Mouse (Mus musculus) large intestine, adult 2 months (tissue): Measurements from ENCODE around the gene Rinl. TPM values are rescaled to one million over a fixed set of nuclear protein-coding genes. Genes with fewer than 3 reads are reported as not detected.

ENCODE experiments used
- DNase-seq: peaks from one replicate; pipeline ENCODE4 v3.0.0-alpha.2; 2012; ENCODE audit warnings: low read depth, low spot score
- WGBS: fragments of 180-500 bp; shearing (Covaris S2); methylation state at CpG from one replicate; pipeline ENCODE4 v1.1.7; 2018; 5-methylcytosine and 5-hydroxymethylcytosine counted together
- polyA plus RNA-seq: library from polyadenylated mRNA; depleted of rRNA; stranded (reverse); fragments of >200 nt; gene quantifications from 2 replicates; pipeline ENCODE4 v1.2.3, GENCODE M21; 2012; rRNA removed

The Rinl gene
- 6.4 and 7.5 TPM in 2 replicates for polyA plus RNA-seq

- 42% methylated on average over 5 of the region's 5 CpGs for WGBS
- DNase-seq, result no peak
These were observed at the start of gene Rinl for GRCm38 (mm10) chr7:28788307-28789195. TSS of gene Rinl (plus strand) at chr7:28788969.

- WGBS, result 93% methylated on average over 21 of the region's 21 CpGs
- DNase-seq, result no peak
These were observed 48.9 kb upstream of the Rinl start for GRCm38 (mm10) chr7:28739829-28740228.

GRCm38 (mm10) chr7:28740949-28741348 is 47.8 kb upstream of the Rinl start:
- no peak for DNase-seq
- 15% methylated on average over 9 of the region's 9 CpGs for WGBS

DNA sequence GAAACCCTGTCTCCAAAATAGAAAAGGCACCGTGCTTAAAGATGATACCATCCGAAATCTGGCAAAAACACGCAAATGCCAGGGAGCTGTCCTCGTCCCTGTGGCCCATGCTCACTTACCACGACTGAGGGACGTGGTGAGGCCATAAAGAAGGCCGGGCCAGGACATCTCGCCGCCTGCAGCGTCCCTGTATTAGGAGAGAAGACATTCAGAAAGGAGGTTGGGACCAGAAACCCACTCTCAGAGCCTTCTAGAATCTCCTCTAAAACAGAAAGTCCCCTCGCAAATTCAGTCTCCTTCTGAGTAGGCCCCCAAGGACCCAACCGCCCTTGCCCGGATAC is 47.4 kb upstream of the Rinl start:
- no peak for DNase-seq
- 0% methylated on average over 13 of the region's 13 CpGs for WGBS

DNA sequence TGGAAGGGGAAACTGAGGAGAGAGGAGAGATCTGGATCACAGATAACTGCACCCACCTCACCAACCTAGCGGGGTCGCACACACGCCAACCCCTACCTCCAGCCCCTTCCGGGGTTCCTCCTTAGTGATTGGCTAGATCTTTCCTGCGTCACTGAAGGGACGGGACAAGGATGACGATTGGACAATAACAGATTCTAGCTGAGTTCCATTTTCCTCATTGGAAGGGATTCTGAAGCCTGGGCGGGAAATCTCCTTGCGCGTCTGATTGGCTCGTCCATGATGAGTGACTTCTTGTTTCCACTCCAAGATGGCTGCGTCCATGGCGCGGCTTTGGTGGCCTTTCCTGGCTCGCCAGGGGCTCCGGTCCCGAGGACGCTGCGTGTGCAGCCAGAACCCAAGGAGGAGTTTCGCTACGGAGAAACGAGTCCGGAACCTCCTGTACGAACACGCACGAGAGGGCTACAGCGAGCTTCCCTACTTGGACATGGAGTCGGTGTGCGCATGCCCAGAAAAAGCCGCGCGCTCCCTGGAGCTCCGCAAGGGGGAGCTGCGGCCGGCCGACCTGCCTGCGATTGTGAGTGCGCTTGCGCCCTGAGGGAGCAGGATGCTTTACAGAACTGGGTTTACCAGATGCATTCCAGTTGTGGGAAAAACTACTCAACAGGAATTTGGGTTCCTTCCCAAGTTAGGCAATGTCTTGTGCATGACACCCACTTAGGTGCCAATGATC is 46.9 kb upstream of the Rinl start, which contains the start of the genes Mrps12 and Sars2:
Gene Mrps12 (minus strand): TSS at position 112 of the 730 bp plus-strand sequence.
Gene Sars2 (plus strand): TSS at position 284 of the 730 bp plus-strand sequence.
- under 1% methylated on average over 39 of the region's 39 CpGs for WGBS
- DNase-seq, result peak; percentile 99

DNA sequence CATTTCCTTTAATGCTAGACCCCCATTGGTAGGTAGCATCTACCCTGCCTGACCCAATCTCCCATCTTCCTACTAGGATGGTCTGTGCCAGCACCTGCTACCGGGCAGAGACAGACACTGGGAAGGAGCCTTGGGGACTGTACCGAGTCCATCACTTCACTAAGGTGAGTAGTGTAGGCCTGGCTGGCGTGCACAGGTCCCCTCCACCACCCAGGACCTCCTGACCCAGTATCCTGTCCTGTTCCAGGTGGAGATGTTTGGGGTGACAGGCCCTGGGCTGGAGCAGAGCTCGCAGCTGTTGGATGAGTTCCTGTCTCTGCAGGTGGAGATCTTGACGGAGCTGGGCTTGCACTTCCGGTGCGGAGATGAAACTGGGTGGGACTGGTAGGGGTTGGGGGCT is 38.8 kb upstream of the Rinl start:
- 93% methylated on average over 7 of the region's 7 CpGs for WGBS
- DNase-seq, result no peak

- 2% methylated on average over 17 of the region's 17 CpGs for WGBS
These were observed 32.7 kb upstream of the Rinl start, which contains the start of gene Ccer2 for GRCm38 (mm10) chr7:28756079-28756478. TSS of gene Ccer2 (plus strand) at chr7:28756174.

GRCm38 (mm10) chr7:28758623-28759022 is 30.1 kb upstream of the Rinl start:
- DNase-seq, result no peak
- 82% methylated on average over 13 of the region's 13 CpGs for WGBS

More at GRCm38 (mm10) chr7:28756079-28756478, 32.7 kb upstream of the Rinl start, which contains the start of gene Ccer2:
- DNase-seq, result no peak

- DNase-seq, result no peak
- 84% methylated on average over 9 of the region's 9 CpGs for WGBS
These were observed 26.9 kb upstream of the Rinl start for GRCm38 (mm10) chr7:28761907-28762306.

- WGBS, result 64% methylated on average over 6 of the region's 6 CpGs
- DNase-seq, result no peak
These were observed 23.6 kb upstream of the Rinl start for GRCm38 (mm10) chr7:28765211-28765610.

GRCm38 (mm10) chr7:28766173-28766879 is 22.4 kb upstream of the Rinl start, which contains the start of gene Sirt2:
TSS of gene Sirt2 (plus strand) at chr7:28766735.
- WGBS, result under 1% methylated on average over 45 of the region's 45 CpGs
- DNase-seq, result peak; percentile 99

GRCm38 (mm10) chr7:28766910-28767309 is 21.9 kb upstream of the Rinl start:
- 3% methylated on average over 14 of the region's 14 CpGs for WGBS
- DNase-seq, result no peak

DNA sequence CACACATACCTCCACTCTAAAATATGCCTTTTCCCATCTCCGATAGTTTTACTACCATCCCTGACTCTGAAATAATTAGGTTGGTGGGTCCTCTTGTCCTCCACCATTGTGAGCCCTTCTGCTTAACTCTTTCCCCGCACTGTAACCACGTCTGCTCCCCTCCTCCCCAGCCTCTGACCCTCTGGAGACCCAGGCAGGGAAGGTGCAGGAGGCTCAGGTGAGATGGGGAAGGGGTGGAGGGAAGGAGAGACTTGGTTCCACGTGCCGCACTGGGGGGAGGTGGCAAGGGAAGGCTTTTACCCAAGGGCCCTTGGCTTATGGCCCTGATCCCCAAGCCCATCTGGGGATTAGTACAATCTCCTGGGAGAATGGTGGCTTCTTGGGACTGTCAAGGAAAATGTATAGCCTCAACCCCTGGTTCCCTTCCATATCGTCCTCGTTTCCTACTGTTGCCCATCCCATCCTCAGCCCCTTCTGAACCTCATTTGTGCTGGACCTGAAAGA is 21.3 kb upstream of the Rinl start, which contains the start of gene Nfkbib:
Gene Nfkbib (minus strand): TSS at position 51 of the 504 bp plus-strand sequence.
- no peak for DNase-seq
- WGBS, result 62% methylated on average over 7 of the region's 7 CpGs

- no peak for DNase-seq
- whole genome bisulfite sequencing, result 95% methylated on average over 9 of the region's 9 CpGs
These were observed 19.3 kb upstream of the Rinl start for GRCm38 (mm10) chr7:28769414-28769958.

DNA sequence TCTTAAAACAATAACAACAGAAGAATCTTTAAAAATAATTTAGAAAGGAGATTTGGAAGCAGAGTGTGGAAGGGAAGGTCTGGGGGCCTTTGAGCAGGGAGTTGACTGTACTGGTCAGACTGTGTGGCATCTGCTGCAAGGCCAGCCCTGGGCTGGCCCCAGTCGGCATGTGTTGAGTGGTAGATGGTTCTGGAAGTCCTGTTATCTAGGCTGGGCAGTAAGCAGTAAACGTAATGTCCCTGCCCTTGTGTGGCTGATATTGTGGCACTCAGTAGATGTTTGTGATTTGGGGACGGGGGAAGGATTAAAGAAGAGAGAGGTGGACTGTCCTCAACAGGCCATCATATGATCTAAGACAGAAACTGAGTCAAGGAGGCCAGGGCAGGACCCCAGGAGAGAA is 18.5 kb upstream of the Rinl start:
- WGBS, result 85% methylated on average over 3 of the region's 3 CpGs
- no peak for DNase-seq

DNA sequence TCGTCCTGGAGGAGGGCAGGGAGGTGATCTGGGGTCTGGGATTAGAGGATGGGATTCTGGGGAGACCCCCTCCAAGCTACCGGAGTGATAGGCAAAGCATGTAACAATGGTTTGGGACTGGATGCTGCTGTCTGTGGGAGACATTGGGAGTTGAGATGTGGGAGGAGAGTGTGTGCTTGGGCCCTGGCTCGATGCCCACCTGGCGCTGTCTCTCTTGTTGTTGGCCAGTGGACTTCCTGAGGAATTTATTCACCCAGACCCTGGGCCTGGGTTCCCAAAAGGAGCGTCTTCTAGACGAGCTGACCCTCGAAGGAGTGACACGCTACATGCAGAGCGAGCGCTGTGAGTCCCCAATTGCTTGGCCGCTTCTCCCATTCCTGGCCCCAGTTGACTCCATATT is 16.9 kb upstream of the Rinl start:
- 89% methylated on average over 11 of the region's 11 CpGs for whole genome bisulfite sequencing
- DNase-seq, result no peak

GRCm38 (mm10) chr7:28773163-28773562 is 15.6 kb upstream of the Rinl start:
- WGBS, result 88% methylated on average over 3 of the region's 3 CpGs

DNA sequence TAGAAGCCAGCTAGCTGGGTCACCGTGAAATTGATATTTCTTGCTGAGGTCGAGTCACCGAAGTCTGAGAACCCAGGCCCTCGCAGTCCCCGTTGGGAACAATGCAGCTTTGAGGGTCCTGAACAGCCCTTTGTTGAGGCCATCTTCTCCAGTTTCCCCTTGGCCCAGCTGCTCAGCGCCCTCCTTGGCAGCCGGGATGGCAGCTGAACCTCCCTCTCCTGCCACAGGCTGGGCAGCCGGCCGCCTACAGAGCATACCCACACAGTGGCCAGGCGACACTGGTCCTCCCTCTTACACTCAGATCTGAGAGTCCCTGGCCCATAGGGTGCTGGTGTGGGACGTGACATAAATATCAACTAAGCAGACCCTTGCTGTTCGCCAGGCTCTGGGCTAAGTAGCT is 14.6 kb upstream of the Rinl start:
- no peak for DNase-seq
- 92% methylated on average over 12 of the region's 12 CpGs for WGBS

More at GRCm38 (mm10) chr7:28773163-28773562, 15.6 kb upstream of the Rinl start:
- no peak for DNase-seq

DNA sequence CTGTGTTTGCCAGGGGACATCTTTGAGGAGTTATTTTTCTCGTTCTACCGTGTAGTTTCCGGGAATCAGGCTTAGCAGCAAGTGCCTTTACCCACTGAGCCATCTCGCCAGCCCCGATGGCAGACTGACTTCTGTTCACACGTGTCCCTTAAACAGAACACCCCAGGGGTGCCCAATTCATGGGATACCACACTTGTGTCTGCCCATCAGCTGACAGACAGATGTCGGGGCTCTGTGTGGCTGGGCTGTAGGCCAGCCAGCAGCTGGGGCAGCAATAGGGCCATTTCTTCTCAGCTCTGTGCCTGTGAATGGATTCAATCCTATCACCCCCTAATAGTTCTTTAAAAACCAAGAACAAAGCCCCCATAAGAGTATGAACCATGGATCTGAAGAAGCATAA is 13.6 kb upstream of the Rinl start:
- no peak for DNase-seq
- 91% methylated on average over 7 of the region's 7 CpGs for WGBS
